Comparison of ENCODE assay signal across 40 mouse cellular contexts in the genomic region with DNA sequence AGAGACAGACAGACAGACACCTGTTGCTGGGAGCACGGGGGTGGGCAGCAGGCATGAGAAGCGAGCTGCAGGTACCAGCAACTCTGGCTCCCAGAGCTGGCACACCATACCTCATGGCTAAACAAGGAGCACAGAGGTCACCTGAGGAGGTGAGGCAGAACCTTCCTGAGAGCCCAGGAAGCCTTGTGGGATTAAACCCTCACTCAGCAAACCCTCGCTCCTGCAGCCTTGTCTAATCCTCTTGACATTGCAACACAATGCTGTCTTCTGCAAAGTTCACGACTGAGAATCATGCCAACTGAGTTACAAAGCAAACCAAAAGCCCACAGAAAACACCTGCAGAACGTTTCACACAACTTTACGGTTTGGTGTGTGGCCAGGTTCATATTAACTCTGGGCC. TPM values are rescaled to one million over a fixed set of nuclear protein-coding genes. Genes with fewer than 3 reads are reported as not detected.
"Had no signal": no experiment of that assay in that cellular context is flagged by ENCODE, and none has a peak within 500 bp of the region (broad histone marks: within the 10 kb centered on the region; RNA-seq: fewer than 3 reads in every experiment).

No protein-coding gene starts in this region.

- H3K9me3 ChIP-seq: limb, embryonic 10.5 days; limb, embryonic 12.5 days; limb, embryonic 13.5 days; limb, embryonic 15.5 days; liver, embryonic 12.5 days; liver, embryonic 13.5 days; liver, embryonic 15.5 days; lung, embryonic 15.5 days; midbrain, embryonic 10.5 days; midbrain, embryonic 12.5 days; midbrain, embryonic 13.5 days; midbrain, embryonic 15.5 days; neural tube, embryonic 12.5 days had no signal

- DNase-seq: left cerebral cortex, postnatal 4 days; liver, embryonic 13.5 days; liver, postnatal 0 days; lung, adult 18-20 months; lung, embryonic 14.5 days; lung, postnatal 10 days; lung, postnatal 14 days; lung, postnatal 4 days; midbrain, embryonic 14.5 days had no signal

- H3K36me3 ChIP-seq: limb, embryonic 10.5 days; limb, embryonic 12.5 days; limb, embryonic 13.5 days; limb, embryonic 15.5 days; liver, embryonic 12.5 days; liver, embryonic 13.5 days; liver, embryonic 15.5 days; lung, embryonic 15.5 days; midbrain, embryonic 10.5 days; midbrain, embryonic 12.5 days; midbrain, embryonic 13.5 days; midbrain, embryonic 15.5 days; neural tube, embryonic 12.5 days; neural tube, embryonic 13.5 days had no signal

- H3K4me2 ChIP-seq: limb, embryonic 12.5 days; limb, embryonic 13.5 days; limb, embryonic 15.5 days; liver, embryonic 11.5 days; liver, embryonic 12.5 days; liver, embryonic 13.5 days; liver, embryonic 15.5 days; lung, embryonic 14.5 days; lung, embryonic 15.5 days; midbrain, embryonic 11.5 days; midbrain, embryonic 12.5 days; midbrain, embryonic 13.5 days; midbrain, embryonic 15.5 days; neural tube, embryonic 12.5 days; neural tube, embryonic 13.5 days had no signal

- H3K27ac ChIP-seq: left cerebral cortex, adult 2 months; limb, embryonic 10.5 days; limb, embryonic 12.5 days; limb, embryonic 13.5 days; limb, embryonic 15.5 days; liver, embryonic 12.5 days; liver, embryonic 13.5 days; liver, embryonic 14.5 days; liver, embryonic 15.5 days; lung, embryonic 15.5 days; macrophage; midbrain, embryonic 10.5 days; midbrain, embryonic 12.5 days; midbrain, embryonic 13.5 days; midbrain, embryonic 15.5 days; neural tube, embryonic 12.5 days; neural tube, embryonic 13.5 days had no signal

- H3K4me1 ChIP-seq: limb, embryonic 10.5 days; limb, embryonic 12.5 days; limb, embryonic 13.5 days; limb, embryonic 15.5 days; liver, embryonic 12.5 days; liver, embryonic 13.5 days; liver, embryonic 15.5 days; lung, embryonic 15.5 days; megakaryocyte, embryonic 14.5 days; midbrain, embryonic 10.5 days; midbrain, embryonic 12.5 days; midbrain, embryonic 13.5 days; midbrain, embryonic 15.5 days; neural tube, embryonic 12.5 days; neural tube, embryonic 13.5 days had no signal

- ATAC-seq: liver, embryonic 12.5 days; liver, postnatal 0 days; midbrain, embryonic 13.5 days; midbrain, embryonic 15.5 days; midbrain, embryonic 16.5 days had no signal

- H3K27me3 ChIP-seq: limb, embryonic 12.5 days; limb, embryonic 13.5 days; limb, embryonic 15.5 days; liver, embryonic 12.5 days; liver, embryonic 13.5 days; liver, embryonic 15.5 days; lung, embryonic 15.5 days; midbrain, embryonic 13.5 days; midbrain, embryonic 15.5 days; neural tube, embryonic 12.5 days; neural tube, embryonic 13.5 days had no signal

- H3K4me3 ChIP-seq: left cerebral cortex, adult 2 months; limb, embryonic 10.5 days; limb, embryonic 12.5 days; limb, embryonic 13.5 days; limb, embryonic 15.5 days; liver, embryonic 12.5 days; liver, embryonic 13.5 days; liver, embryonic 15.5 days; lung, embryonic 15.5 days; megakaryocyte, embryonic 14.5 days; midbrain, embryonic 10.5 days; midbrain, embryonic 12.5 days; midbrain, embryonic 13.5 days; midbrain, embryonic 15.5 days; myocyte; neural tube, embryonic 12.5 days; neural tube, embryonic 13.5 days had no signal

- H3K9ac ChIP-seq: limb, embryonic 12.5 days; limb, embryonic 13.5 days; limb, embryonic 15.5 days; liver, embryonic 12.5 days; liver, embryonic 13.5 days; liver, embryonic 14.5 days; liver, embryonic 15.5 days; liver, postnatal 0 days; lung, embryonic 14.5 days; lung, embryonic 15.5 days; midbrain, embryonic 12.5 days; midbrain, embryonic 13.5 days; midbrain, embryonic 15.5 days; neural tube, embryonic 12.5 days; neural tube, embryonic 13.5 days had no signal

RNA-seq across cellular contexts. Expression of gene Sec14l3, which starts 16.2 kb away (rescaled TPM):
- total RNA-seq: megakaryocyte progenitor cell, adult 5-6 weeks; megakaryocyte, adult 5-6 weeks; megakaryocyte-erythroid progenitor cell, adult 5-6 weeks; monocyte, adult 5-6 weeks had no signal
- polyA plus RNA-seq: limb, embryonic 10.5 days; limb, embryonic 11.5 days; limb, embryonic 12.5 days; limb, embryonic 13.5 days; limb, embryonic 14.5 days; limb, embryonic 15.5 days; liver, embryonic 11.5 days; liver, embryonic 12.5 days; liver, embryonic 13.5 days; liver, embryonic 14.5 days; liver, embryonic 15.5 days; liver, embryonic 16.5 days; liver, postnatal 0 days; macrophage; midbrain, embryonic 10.5 days; midbrain, embryonic 11.5 days; midbrain, embryonic 12.5 days; midbrain, embryonic 13.5 days; myocyte; neural tube, embryonic 11.5 days; neural tube, embryonic 12.5 days had no signal

RNA-seq across cellular contexts. Expression of gene Sec14l4, which starts 17.2 kb away (rescaled TPM):
- total RNA-seq: left cerebral cortex, adult 2 months; left cerebral cortex, postnatal 36 days; left cerebral cortex, postnatal 4 days; megakaryocyte progenitor cell, adult 5-6 weeks; megakaryocyte, adult 5-6 weeks; megakaryocyte-erythroid progenitor cell, adult 5-6 weeks; midbrain, postnatal 0 days; monocyte, adult 5-6 weeks had no signal
- polyA plus RNA-seq: limb, embryonic 10.5 days; limb, embryonic 11.5 days; limb, embryonic 12.5 days; macrophage; midbrain, embryonic 10.5 days; midbrain, embryonic 11.5 days; midbrain, embryonic 12.5 days; midbrain, embryonic 13.5 days; midbrain, embryonic 14.5 days; midbrain, embryonic 15.5 days; midbrain, embryonic 16.5 days; myocyte; neural tube, embryonic 11.5 days; neural tube, embryonic 13.5 days had no signal
